Mouse (Mus musculus) kidney, postnatal 36 days (tissue): ENCODE measurements around the gene Car2.

ENCODE experiments used
- DNase-seq, 2 experiments: peaks; one replicate each; pipeline ENCODE4 v3.0.0; 2021 to 2022; ENCODE audit warnings: mixed read lengths in 2 of 2

Car2 gene

DNA sequence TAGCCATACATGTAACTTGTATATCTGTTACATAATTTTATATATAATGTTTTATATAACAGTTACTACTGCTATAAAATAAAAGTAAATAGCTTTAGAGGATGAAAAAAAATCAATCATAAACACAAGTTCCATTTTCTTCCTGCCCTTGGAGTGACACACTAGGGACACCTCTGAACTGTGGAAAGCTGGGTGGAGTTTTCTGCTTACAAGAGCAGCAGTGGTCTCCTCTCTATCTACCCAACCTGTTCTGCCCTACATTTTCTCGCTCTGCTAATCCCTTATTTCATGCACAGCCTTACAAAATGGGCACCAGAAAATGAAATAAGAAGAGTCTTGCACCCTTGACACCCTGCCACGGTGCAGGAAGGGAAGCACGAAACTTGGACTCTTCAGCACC, 6.8 kb upstream of the Car2 start:
- no peak for DNase-seq

DNA sequence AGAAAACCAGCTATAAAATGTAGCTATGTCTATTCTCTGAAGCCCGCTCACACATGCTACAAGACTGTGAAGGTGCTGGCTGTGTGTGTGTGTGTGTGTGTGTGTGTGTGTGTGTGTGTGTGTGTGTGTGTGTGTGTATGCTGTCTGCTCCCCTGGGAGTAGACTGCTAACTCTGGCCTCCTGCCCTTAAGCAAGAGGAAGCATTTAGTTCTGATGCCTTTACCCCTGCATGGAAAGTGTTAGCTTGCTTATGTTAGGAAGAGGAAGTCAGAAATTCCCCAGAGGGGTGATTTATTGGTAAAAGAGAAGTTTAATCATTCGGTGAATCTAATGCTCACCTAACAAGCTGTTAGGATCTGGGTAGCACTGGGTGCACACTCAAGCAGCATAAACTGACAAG, 5.8 kb upstream of the Car2 start:
- DNase-seq = no peak

DNA sequence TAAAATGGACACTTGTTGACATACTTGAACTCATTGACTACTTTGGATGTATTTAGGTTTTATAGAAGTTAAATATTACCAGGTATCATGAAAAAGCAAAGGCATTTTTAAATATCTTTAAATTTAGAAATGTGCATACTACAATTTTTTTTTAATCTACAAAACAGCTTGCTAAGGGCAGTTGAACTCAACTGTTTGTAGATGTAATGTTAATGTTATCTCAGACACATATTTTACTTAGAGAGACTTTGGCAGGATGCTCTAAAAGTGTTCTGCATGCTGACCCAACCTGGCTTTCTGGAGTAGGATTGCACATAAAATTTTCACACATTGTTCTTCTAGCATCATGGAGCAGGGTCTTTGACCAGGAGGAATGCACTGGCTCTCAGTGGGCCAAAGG, 4.1 kb upstream of the Car2 start:
- no peak for DNase-seq

DNA sequence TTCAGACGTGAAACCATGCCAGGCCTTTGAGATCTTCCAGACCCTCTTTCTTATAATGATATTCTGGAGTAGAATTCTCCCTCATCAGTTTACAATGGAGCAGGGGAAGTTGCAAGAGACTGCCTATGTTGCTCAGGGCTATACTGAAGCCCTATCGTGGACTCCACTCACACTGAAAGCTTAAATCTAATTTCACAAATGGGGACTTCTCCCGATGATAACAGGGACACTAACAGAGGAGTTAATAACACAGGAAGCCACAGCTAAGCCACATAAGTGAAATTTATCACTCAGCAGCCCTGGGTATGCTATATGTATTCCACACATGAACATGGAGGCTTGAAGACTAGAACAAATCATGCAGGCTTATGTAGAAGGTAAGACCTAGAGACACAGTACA, 3.3 kb upstream of the Car2 start:
- DNase-seq = no peak

DNA sequence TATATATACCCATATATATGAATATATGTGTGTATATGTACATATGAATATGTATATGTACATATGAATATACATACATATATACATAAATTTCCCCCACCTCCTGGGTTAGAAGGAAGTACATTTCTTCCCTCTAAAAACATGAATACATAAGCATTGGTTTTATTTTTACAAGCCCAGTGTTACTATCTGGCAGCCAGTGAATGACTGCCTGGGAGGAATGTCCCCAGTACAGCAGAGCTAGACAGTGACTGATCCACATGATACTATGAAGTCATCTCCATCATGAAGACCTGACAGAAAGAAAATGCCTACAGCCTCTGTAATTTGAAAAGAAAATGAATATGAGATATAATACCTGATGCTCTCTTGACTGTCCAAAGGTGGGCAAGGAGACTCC, 1.2 kb upstream of the Car2 start:
- no peak for DNase-seq

DNA sequence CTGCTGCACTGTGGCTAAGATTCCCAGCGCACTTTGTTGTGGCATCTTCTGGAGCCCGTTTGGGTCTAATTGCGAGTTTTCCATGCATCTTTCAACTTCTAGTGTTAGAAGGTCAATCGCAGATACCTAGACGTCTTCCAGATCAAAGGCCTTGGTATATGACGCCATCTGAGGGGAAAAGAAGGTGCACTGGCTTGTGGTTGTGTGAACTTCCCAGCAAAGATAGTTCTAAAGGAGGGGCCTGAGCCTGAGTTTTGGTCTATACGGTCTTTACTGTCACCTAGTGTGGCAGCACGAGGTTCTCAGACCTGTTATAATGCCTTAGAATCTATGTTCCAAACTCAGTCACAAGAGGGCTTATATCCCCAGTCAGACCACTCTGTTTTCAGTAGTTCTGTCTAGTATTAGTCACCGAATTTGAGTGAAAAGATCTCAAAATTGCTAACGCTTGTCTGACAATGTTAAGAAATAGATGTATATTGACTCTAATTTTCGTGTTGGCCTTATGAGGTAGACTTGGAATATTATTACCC, 1.1 kb downstream of the Car2 start:
- no peak for DNase-seq

DNA sequence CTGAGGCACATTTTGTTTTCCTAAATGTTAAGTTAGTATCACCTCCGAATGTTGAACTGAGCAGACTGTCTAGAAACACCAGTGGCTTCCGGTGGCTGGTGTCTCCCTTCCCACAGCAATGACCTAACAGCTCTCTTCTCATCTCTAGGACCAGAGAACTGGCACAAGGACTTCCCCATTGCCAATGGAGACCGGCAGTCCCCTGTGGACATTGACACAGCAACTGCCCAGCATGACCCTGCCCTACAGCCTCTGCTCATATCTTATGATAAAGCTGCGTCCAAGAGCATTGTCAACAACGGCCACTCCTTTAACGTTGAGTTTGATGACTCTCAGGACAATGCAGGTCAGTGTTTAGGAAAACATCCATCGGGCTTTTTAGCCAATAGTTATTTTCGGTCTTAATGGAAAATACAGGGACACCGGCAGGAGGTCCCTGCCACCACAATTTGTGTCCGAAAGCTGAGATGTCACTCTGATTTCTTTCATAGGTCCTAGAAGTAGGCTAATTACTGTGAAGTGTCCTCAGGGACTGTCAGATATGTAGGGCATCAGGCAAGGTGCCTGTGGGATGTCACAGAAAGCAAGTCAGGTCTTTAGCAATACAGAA, 1.7 kb downstream of the Car2 start:
- DNase-seq = no peak

DNA sequence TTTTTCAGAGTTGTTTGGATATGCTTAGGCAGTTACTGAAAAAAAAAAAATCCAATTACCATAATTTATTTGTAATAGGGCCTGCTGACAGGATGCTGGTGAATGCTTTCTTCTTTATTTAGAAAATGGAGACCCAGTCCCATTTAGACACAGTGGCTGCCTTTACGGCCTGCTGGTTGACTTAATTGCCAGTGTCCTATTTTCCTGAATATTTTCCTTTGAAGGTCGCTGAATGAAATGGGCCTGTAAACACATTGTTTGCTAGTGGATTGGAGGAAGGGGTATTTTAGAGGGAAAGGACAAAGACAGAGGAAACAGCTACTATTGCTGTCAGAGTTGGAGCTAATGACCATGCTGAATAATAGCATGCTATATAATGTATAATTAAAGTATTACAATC, 2.5 kb downstream of the Car2 start:
- no peak for DNase-seq

DNA sequence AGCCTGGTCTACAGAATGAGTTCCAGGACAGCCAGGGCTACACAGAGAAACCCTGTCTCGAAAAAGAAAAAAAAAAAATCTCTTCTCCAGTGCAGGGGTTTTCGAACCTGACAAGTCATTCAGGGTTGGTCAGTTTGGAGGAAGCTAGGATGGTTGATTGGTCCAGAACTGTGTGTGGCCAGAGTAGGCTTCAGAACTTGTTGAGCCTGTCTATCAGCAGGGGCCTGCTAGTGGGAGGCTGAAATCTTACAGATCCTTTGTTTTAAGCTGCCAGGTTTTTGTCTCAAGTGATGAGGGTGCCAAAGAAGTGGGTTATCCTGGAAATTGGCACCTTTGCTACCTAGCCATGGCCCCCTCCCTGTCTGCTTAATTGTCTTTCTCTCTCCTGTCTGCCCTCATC, 3.0 kb downstream of the Car2 start:
- no peak for DNase-seq

DNA sequence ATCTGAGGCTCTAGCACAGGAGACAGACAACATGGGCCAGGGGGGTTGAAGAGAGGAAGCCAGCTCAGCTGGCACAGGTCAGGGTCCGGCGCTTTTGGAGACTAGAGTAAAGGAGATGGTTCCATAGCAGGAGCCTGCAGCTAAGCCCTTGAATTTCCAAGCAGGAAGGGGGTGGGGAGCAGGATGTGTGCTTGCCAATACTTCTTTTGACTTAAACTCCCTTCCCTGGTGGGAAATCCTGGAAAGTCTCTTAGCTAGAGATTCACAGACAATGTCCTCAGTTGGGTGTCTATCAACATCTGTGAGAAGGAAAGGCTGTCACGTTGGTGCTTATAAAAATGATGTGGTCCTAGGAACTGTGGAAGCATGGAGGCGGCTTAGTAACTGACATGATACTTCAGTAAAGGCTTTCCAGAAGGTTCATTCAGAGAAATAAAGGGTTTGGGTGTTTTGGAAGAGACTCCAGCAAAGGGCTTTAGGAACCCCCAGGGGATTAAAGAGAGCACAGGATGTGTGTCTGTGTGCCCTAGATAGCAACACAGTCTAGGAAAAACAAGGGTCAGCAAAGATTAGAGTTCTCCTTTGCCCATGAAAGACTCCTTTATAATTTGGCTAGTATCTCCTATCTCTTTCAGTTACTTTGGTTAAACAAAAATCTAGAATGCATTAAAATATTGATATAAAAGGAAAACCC, 3.8 kb downstream of the Car2 start:
- DNase-seq = peak; percentile 35 to 49

DNA sequence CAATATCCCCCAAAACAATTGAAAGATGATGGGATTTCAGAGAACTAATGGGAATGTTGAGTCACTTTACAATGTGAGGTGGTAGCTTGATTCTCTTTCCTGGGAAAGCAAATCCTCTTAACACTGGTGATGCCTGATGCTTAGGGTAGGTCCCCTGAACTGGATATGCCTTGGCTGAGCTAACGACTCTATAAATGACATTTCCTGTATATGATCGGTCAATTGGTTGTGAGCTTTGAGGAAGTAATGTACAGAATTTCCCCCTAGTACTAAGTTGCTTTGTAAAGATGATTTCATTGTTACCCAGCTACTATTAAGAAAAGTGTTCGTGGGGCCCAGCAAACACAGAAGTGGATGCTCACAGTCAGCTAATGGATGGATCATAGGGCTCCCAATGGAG, 6.9 kb downstream of the Car2 start:
- no peak for DNase-seq

DNA sequence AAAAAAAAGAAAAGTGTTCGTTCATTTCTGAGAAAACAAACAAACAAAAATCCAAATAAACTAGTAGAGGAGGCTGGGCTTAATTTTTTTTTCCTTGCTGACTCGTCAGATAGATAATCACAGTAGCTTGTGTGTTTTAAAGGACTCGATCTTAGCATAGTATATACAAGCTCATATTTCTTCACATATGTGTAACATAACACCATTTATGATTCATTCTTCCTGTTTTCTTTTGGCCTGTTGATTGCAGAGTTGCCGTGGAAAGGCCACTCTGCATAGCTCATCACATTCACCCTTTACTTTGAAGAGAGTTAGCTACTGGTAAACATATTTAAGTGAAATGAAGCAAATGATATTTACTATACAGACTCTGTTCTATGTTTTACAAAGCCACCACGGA, 7.6 kb downstream of the Car2 start:
- no peak for DNase-seq

DNA sequence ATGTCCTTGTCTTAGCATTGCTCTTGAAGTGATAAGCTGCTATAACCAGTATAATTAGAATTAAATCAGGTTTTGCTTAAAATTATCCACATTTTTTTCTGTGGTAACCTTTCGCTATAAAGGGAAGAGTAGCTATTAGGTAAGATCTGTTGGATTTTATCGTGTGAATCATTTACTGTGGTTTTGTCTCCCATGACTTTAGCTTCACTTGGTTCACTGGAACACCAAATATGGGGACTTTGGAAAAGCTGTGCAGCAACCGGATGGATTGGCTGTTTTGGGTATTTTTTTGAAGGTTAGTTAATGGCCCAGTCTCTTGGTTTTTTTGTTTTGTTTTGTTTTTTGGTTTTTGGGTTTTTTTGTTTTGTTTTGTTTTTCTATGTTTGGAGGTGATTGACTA, 9.3 kb downstream of the Car2 start:
- no peak for DNase-seq

DNA sequence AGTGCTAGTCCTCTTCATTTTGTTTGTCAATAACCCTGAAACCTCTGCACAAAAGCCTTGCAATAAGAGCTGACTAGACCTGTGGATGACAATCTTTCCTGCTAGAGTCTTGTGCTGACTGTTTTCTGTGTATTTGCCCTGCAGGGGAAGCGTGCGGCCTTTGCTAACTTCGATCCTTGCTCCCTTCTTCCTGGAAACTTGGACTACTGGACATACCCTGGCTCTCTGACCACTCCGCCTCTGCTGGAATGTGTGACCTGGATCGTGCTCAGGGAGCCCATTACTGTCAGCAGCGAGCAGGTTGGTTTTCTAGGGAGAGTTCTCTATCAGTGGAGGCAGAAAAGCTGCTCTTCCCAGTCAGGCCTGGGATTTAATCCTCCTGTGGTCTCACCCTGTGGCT, 11.7 kb downstream of the Car2 start:
- peak; percentile 72 to 84 for DNase-seq

DNA sequence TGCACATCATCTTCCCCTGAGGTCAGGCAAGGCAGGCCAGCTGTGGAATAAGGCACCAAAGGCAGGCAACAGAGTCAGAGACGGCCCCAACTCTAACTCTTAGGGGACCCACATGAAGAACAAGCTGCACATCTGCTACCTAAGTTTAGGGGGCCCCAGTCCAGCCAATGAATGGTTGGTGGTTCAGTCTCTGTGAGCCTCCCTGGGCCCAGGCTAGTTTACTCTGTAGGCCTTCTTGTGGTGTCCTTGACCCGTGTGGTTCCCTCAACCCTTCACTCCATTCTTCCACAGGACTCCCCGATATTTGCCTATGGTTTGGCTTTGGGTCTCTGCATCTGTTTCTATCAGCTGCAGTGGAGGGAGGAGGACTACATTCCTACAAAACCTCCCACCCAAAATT, 17.3 kb downstream of the Car2 start:
- DNase-seq = no peak

DNA sequence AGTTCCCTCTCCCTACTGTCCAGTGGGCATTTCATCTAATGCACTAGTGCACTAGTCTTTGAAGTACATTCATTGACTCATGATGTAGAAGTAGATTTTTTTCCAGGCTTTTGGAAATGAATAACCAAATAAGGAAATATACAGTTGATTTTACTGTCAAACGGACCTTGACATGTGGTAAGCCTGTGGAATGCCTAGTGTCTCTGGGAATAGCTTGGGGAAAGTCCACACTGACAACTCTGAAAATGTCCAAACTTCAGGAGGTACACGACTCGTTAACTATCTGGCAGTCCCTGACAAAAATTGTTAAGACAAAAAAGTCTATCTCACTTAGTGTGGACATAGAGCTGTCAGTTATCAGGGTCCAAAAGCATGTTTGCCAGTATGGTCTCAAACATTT, 18.1 kb downstream of the Car2 start:
- DNase-seq = peak in 1 of 2 experiments; percentile 57

DNA sequence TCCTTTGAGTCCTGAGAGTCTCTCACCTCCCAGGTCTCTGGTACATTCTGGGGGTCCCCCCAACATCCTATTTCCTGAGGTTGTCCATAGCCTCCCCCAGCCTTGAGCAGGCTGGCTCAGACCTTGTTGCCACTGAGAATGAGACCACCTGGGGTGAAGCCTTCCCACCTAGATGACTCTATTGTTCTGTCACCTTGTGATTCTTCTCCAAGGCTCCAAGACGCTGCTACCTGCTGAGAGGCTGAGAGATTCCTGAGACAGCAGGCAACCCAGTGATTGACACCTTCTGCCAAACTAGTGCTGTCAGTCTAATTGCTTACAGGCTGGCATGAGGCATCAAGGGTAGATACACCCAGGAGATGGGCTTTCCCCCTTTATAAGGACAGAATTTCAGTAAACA, 21.2 kb downstream of the Car2 start:
- no peak for DNase-seq

DNA sequence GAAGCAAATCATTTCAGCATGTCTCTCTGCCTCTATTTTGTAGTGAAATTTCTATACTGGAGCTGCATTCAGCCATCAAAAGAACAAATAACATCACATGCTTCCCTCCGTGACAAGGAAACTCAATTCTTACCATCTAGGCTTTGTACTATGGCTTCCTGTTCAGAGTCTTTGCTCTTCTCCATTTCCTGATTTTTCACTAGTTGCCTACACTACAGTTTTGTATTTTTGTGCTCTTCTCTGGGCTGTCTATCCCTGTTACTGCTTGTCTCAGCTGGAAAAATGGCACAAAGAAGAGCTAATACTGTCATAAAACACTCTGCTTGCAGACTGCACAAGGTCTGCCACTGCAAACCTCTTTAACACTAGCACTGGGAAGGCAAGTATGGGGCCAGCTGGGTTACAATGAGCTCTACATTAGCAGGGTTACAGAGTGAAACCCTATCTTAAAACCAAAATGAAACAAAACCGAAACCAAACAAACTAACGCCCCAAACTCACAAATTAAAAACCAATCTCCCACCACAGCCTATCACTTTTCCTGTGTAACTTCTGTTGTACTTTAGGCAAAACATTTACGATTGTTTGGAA, 26.0 kb downstream of the Car2 start:
- DNase-seq = no peak

DNA sequence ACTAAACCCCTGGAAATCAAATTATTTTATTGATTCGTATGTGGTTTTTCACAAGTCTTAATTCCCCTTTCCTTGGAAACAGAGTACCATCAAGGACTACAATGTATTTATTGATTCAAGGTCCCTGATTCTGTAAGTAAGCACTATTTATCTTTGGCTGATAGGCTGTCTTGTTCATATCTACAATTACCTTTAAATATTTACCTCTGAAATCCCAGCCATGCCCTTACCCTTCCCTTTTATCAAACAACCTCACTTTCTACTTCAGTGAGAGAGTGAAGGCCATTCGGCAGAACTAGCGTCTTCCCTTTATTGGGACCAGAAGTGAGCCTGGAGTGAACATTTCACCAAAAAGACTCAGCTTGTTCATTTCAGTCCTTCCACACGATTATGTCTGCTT, 27.7 kb downstream of the Car2 start:
- no peak for DNase-seq

DNA sequence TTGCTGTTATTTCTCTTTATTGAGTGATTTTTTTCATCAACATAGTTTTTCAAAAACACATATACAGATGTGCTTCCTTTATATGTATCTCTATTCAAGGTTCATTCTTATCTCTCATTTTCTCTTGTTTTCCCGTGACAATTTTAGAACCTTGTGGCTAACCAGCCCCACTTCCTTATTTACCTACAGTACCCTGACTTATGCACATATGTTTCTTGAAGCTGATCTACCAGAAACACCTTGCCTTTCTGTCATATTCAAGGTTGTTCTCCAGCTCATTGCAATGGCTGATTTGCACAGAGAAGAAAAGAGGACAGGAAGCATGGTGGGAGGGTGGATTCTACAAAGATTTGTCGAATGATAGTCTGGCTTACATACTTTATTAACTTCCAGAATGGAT, 29.3 kb downstream of the Car2 start:
- DNase-seq = no peak

DNA sequence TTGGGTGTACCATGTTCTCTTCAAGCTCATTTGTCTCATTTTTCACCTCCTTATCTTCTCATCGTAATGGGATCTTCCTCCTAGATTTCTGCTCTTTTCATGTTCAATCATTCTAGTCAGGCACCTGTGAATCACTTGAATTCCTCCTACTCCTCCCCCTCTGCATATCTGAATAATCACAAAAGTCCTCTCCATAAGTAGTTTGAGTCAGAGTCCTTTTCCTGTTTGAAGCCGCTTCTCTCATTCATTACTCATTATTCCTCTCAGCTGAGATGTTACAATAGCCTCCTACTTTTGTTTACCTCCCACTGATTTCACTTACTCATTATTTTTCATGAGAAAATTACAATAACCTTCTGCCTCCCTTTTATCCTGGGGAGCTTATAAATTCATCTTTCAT, 31.2 kb downstream of the Car2 start:
- no peak for DNase-seq

DNA sequence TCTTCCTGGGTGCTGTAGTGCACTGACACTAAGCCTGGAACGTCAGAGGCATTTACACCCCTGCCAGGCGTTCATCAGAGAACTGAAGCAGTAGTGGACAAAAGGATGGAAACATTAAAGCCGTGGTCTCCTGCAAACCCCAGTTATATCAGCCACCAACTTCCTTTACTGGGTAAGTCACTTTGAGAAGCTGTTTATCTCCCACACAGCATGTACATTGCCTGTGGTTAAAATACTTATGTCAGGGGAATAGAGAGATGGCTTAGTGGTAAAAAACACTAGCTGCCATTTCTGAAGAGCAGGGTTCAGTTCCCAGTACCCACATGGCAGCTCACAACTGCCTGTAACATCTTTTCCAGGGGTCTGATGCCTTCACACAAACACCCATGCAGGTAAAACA, 58.6 kb downstream of the Car2 start:
- no peak for DNase-seq

DNA sequence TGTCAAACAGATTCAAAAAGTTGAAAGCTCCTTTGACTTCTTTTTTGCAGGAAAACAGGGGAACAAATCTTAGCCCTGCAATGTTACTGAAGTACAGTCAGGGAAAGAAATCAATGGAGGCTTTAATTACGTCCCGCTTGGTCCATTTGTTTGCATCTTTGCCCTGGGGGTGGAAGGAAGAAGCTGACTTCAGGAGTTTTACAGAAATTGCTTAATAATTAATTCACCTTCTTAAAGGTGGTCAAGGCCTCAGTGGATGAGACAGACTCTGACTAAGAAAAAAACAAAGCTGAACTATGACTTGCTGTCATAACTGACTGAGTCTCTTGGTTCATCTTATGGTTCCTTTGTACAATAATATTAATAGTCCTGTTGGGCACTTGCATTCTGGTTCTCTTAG, 59.6 kb downstream of the Car2 start:
- peak in 1 of 2 experiments; percentile 53 for DNase-seq

DNA sequence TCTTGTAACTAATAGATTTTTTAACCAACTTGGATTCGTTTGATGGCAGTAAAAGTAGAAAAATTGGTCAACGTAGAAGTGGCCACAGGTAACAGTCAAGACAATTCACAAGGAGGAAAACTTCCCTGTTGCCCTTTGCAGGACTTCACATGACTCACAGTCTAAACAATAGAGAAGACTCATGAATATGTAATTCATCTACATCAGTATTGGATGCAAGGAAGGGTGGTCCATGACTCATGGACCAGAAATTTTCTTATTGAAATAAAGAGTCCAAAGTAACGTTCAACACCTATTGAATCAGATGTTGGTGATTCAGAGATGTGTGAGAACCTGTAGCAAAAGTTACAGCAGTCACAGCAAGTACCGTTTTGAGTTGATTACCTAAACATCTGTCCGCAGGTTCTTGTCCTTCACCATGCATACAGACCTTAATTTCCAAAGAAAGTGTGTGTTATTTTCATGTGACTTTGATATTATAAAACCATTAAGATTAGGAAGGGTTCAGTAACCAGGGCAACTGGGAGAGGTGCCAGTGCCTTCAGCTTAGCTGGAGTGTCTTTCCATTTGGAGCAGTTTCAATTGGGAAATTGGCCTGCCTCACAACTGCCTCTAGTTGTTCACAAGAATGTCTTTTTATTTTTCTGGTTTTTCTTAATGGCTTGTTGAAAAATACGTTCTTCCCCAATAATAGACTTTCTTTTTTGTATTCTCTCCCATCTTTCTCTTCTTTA, 62.2 kb downstream of the Car2 start:
- peak; percentile 76 to 80 for DNase-seq
